Mouse (Mus musculus): ENCODE results near the gene Bdh2. TPM values are rescaled to one million over a fixed set of nuclear protein-coding genes. Genes with fewer than 3 reads are reported as not detected.

Gene Bdh2
- polyA plus RNA-seq, 2 experiments: 12.2 to 16.8 TPM

- no peak for TF ChIP-seq POLR2A (IDR thresholded peaks at IDR 0.05; ENCODE audit: borderline replicate concordance, extremely low read depth, insufficient read depth, insufficient read length)
- Histone ChIP-seq H3K4me1 (ENCODE audit: control insufficient read depth, insufficient read depth, low read length) (no peaks in the 10 kb centered on the region), H3K4me2 (replicated peaks; ENCODE audit: low read depth, low read length, severe bottlenecking) (no peak overlapping the region), H3K9me3 (ENCODE audit: control insufficient read depth, low read length) (no peaks in the 10 kb centered on the region), H3K36me3 (ENCODE audit: control insufficient read depth, insufficient read depth, low read length) (no peaks in the 10 kb centered on the region), H3K27me3 (ENCODE audit: control insufficient read depth, insufficient read depth, low read length) (no peaks in the 10 kb centered on the region), H3K4me3 (replicated peaks; ENCODE audit: low read length) (no peak overlapping the region), H3K9ac (ENCODE audit: low read depth, low read length, severe bottlenecking) (no peak overlapping the region), H3K27ac (replicated peaks; ENCODE audit: low read depth, low read length) (no peak overlapping the region)
- ATAC-seq (ENCODE audit: low FRiP score, low read depth) (no peak), DNase-seq (ENCODE audit: low spot score) (no peak)
- 86% methylated on average over 11 of the region's 11 CpGs for whole genome bisulfite sequencing
Observed at GRCm38 (mm10) chr3:135285256-135285655, 4.2 kb downstream of the Bdh2 start.

- Histone ChIP-seq H3K36me3 (ENCODE audit: control insufficient read depth, insufficient read depth, low read length) (no peaks in the 10 kb centered on the region), H3K9ac (ENCODE audit: low read depth, low read length, severe bottlenecking) (no peak overlapping the region), H3K4me1 (ENCODE audit: control insufficient read depth, insufficient read depth, low read length) (no peaks in the 10 kb centered on the region), H3K4me3 (replicated peaks; ENCODE audit: low read length) (no peak overlapping the region), H3K9me3 (ENCODE audit: control insufficient read depth, low read length) (no peaks in the 10 kb centered on the region), H3K4me2 (replicated peaks; ENCODE audit: low read depth, low read length, severe bottlenecking) (no peak overlapping the region), H3K27me3 (ENCODE audit: control insufficient read depth, insufficient read depth, low read length) (no peaks in the 10 kb centered on the region), H3K27ac (replicated peaks; ENCODE audit: low read depth, low read length) (no peak overlapping the region)
- no peak for TF ChIP-seq POLR2A (IDR thresholded peaks at IDR 0.05; ENCODE audit: borderline replicate concordance, extremely low read depth, insufficient read depth, insufficient read length)
- 78% methylated on average over 3 of the region's 3 CpGs for WGBS
- no peak for DNase-seq (ENCODE audit: low spot score)
- ATAC-seq (ENCODE audit: low FRiP score, low read depth): no peak
Observed at GRCm38 (mm10) chr3:135285807-135286206, 4.8 kb downstream of the Bdh2 start.

- Histone ChIP-seq H3K9me3 (ENCODE audit: control insufficient read depth, low read length) (no peaks in the 10 kb centered on the region), H3K27me3 (ENCODE audit: control insufficient read depth, insufficient read depth, low read length) (no peaks in the 10 kb centered on the region), H3K4me3 (replicated peaks; ENCODE audit: low read length) (no peak overlapping the region), H3K9ac (ENCODE audit: low read depth, low read length, severe bottlenecking) (no peak overlapping the region), H3K4me2 (replicated peaks; ENCODE audit: low read depth, low read length, severe bottlenecking) (no peak overlapping the region), H3K36me3 (ENCODE audit: control insufficient read depth, insufficient read depth, low read length) (no peaks in the 10 kb centered on the region), H3K4me1 (ENCODE audit: control insufficient read depth, insufficient read depth, low read length) (no peaks in the 10 kb centered on the region), H3K27ac (replicated peaks; ENCODE audit: low read depth, low read length) (no peak overlapping the region)
- no peak for TF ChIP-seq POLR2A (IDR thresholded peaks at IDR 0.05; ENCODE audit: borderline replicate concordance, extremely low read depth, insufficient read depth, insufficient read length)
- DNase-seq (ENCODE audit: low spot score): no peak
- no peak for ATAC-seq (ENCODE audit: low FRiP score, low read depth)
- 71% methylated on average over 8 of the region's 8 CpGs for WGBS
Observed at GRCm38 (mm10) chr3:135288138-135288750, 7.2 kb downstream of the Bdh2 start.

GRCm38 (mm10) chr3:135289148-135289547 lies 8.1 kb downstream of the Bdh2 start:
- no peak for TF ChIP-seq POLR2A (IDR thresholded peaks at IDR 0.05; ENCODE audit: borderline replicate concordance, extremely low read depth, insufficient read depth, insufficient read length)
- Histone ChIP-seq H3K27me3 (ENCODE audit: control insufficient read depth, insufficient read depth, low read length) (no peaks in the 10 kb centered on the region), H3K9ac (ENCODE audit: low read depth, low read length, severe bottlenecking) (no peak overlapping the region), H3K4me3 (replicated peaks; ENCODE audit: low read length) (no peak overlapping the region), H3K27ac (replicated peaks; ENCODE audit: low read depth, low read length) (no peak overlapping the region), H3K4me1 (ENCODE audit: control insufficient read depth, insufficient read depth, low read length) (no peaks in the 10 kb centered on the region), H3K36me3 (ENCODE audit: control insufficient read depth, insufficient read depth, low read length) (no peaks in the 10 kb centered on the region), H3K9me3 (ENCODE audit: control insufficient read depth, low read length) (no peaks in the 10 kb centered on the region), H3K4me2 (replicated peaks; ENCODE audit: low read depth, low read length, severe bottlenecking) (no peak overlapping the region)
- 83% methylated on average over 1 of the region's 1 CpGs for WGBS
- DNase-seq (ENCODE audit: low spot score) (no peak), ATAC-seq (ENCODE audit: low FRiP score, low read depth) (no peak)

GRCm38 (mm10) chr3:135290249-135290894 lies 9.4 kb downstream of the Bdh2 start:
- H3K4me2 ChIP-seq (replicated peaks; ENCODE audit: low read depth, low read length, severe bottlenecking): no peak overlapping the region
- H3K27ac ChIP-seq (replicated peaks; ENCODE audit: low read depth, low read length): no peak overlapping the region
- no peaks in the 10 kb centered on the region for H3K9me3 ChIP-seq (ENCODE audit: control insufficient read depth, low read length)
- no peaks in the 10 kb centered on the region for H3K36me3 ChIP-seq (ENCODE audit: control insufficient read depth, insufficient read depth, low read length)
- H3K4me3 ChIP-seq (replicated peaks; ENCODE audit: low read length): no peak overlapping the region
- DNase-seq (ENCODE audit: low spot score) (peak; percentile 62), ATAC-seq (ENCODE audit: low FRiP score, low read depth) (peak; percentile 63)
- H3K9ac ChIP-seq (ENCODE audit: low read depth, low read length, severe bottlenecking): no peak overlapping the region
- no peaks in the 10 kb centered on the region for H3K27me3 ChIP-seq (ENCODE audit: control insufficient read depth, insufficient read depth, low read length)
- 100% methylated on average over 7 of the region's 7 CpGs for WGBS
- H3K4me1 ChIP-seq (ENCODE audit: control insufficient read depth, insufficient read depth, low read length): no peaks in the 10 kb centered on the region
- no peak for TF ChIP-seq POLR2A (IDR thresholded peaks at IDR 0.05; ENCODE audit: borderline replicate concordance, extremely low read depth, insufficient read depth, insufficient read length)
